Mouse (Mus musculus): Measurements from ENCODE around the gene Lsm2.
"Not testable (repeated sequence)": the region's sequence is repeated elsewhere in the genome, so short reads cannot be mapped to it uniquely, and the experiment has no call there.

Gene Lsm2

DNA sequence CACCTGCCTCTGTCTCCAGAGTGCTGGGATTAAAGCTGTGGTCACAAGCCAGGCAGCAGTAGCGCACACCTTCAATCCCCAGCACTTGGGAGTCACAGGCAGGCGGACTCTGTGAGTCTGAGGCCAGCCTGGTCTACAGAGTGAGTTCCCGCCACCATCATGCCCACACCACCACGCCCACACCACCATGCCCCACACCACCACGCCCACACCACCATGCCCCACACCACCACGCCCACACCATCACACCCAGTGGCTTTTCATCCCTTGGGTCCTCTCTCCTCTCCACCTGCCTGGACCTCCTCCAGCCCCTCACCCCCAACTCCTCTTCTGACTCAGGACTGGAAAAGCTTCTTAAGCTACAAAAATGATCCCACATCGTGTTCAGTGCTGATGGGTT lies 50.2 kb downstream of the Lsm2 start:
- DNase-seq (ENCODE audit: low spot score) = no peak

DNA sequence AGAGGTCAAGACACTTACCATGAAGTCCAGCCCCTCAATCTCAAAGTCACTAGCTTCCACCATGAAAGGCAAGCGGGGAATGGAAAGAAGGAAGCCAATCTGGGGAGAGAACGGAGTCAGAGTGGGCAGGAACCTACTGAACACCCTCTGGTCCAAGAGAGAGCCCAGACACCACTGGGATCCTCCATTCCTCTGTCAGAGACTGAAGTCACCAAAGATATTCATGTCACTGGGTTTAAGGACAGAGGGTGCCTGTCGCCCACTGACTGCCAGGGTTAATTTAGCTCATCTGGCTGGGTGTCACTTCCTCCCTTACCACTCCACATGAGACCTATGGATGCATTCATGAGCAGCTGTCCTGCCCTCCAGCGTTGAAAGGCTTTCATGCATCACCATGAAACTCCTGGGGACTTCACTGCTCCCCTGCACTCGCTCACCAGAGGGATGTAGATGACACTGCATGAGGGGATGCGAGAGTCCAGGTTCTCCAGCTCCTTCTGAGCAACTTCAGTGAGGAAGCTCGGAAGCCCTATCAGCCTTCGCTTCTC lies 50.7 kb downstream of the Lsm2 start:
- no peak for DNase-seq (ENCODE audit: low spot score)

DNA sequence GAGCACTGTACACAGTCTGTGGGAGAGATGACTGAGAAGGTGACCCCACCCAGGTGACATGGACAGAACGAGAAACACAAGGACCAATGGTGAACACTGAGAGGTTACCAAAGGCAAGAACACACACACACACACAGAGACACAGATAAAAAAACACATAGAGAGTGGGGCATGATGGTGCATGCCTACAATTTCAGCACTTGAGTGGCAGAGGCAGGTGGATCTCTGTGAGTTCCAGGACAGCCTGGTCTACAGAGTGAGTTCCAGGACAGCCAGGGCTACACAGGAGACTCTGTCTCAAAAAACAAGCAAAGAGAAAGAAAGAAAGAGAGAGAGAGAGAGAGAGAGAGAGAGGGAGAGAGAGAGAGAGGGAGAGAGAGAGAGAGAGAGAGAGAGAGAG lies 52.0 kb downstream of the Lsm2 start:
- not testable (repeated sequence) for DNase-seq (ENCODE audit: low spot score)

DNA sequence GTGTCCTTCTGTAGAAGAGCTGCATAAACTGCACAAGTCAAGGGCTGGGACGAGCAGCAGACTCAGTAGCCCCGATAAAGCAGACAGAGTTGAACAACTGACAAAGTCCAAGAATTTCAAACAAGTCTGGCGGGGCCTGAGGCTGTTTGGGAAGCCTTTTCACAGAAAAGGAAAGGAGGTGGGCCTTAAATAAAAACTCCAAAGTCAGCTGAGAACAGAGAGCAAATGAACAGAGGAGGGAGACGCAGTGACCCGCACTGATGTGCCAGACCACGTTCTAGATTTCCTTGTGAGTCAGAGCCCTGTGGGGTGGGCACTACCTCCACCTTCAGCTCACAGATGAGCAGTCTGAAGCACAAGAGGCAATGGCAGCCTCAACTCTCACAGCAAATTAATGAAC lies 53.2 kb downstream of the Lsm2 start:
- no peak for DNase-seq (ENCODE audit: low spot score)

Measured in embryo, embryonic 10 days (tissue).